Mouse (Mus musculus): ENCODE results near the gene Stoml2. TPM values are rescaled to one million over a fixed set of nuclear protein-coding genes. Genes with fewer than 3 reads are reported as not detected.

Stoml2 gene
- total RNA-seq, 2 experiments from 2014 or later: 101 to 114 TPM

- DNase-seq (ENCODE audit: low spot score in 2 of 2): peak; percentile 92 to 98
- intact Hi-C loops (cut with DNase I): no loop called here
Measured at GRCm38 (mm10) chr4:43040114-43040572, 8.6 kb upstream of the Stoml2 start.

GRCm38 (mm10) chr4:43039609-43040008 is 8.1 kb upstream of the Stoml2 start:
- no peak for DNase-seq (ENCODE audit: low spot score in 2 of 2)
- intact Hi-C loops (cut with DNase I): loop anchor here (10.0 kb wide), 1 partner anchor 525 kb away; the partner anchor contains the start of genes Creb3 and Tln1

- intact Hi-C loops (cut with DNase I): loop anchor here (10.0 kb wide), 1 partner anchor 526 kb away; the partner anchor contains the start of genes Creb3 and Tln1
Measured at GRCm38 (mm10) chr4:43038567-43039495, 7.3 kb upstream of the Stoml2 start.

GRCm38 (mm10) chr4:43037860-43038566 is 6.5 kb upstream of the Stoml2 start:
- DNase-seq (ENCODE audit: low spot score in 2 of 2): no peak
- intact Hi-C loops (cut with DNase I): loop anchor here (10.0 kb wide), 1 partner anchor 527 kb away; the partner anchor contains the start of genes Creb3 and Tln1

More at GRCm38 (mm10) chr4:43038567-43039495, 7.3 kb upstream of the Stoml2 start:
- DNase-seq (ENCODE audit: low spot score in 2 of 2): peak in 1 of 2 experiments; percentile 71

- intact Hi-C loops (cut with DNase I): loop anchor here (10.0 kb wide), 1 partner anchor 528 kb away; the partner anchor contains the start of genes Creb3 and Tln1
- no peak for DNase-seq (ENCODE audit: low spot score in 2 of 2)
Measured at GRCm38 (mm10) chr4:43036356-43036755, 4.8 kb upstream of the Stoml2 start.

GRCm38 (mm10) chr4:43035851-43036250 is 4.3 kb upstream of the Stoml2 start:
- DNase-seq (ENCODE audit: low spot score in 2 of 2): no peak
- intact Hi-C loops (cut with DNase I): loop anchor here (10.0 kb wide), 1 partner anchor 529 kb away; the partner anchor contains the start of genes Creb3 and Tln1

GRCm38 (mm10) chr4:43033481-43033880 is 2.0 kb upstream of the Stoml2 start:
- DNase-seq (ENCODE audit: low spot score in 2 of 2): no peak
- intact Hi-C loops (cut with DNase I): loop anchor here (10.0 kb wide), 1 partner anchor 531 kb away; the partner anchor contains the start of genes Creb3 and Tln1

- intact Hi-C loops (cut with DNase I): loop anchor here (10.0 kb wide), 1 partner anchor 532 kb away; the partner anchor contains the start of genes Creb3 and Tln1
- DNase-seq (ENCODE audit: low spot score in 2 of 2): no peak
Measured at GRCm38 (mm10) chr4:43032501-43032900, 991 bp upstream of the Stoml2 start.

- intact Hi-C loops (cut with DNase I): loop anchor here (10.0 kb wide), 1 partner anchor 534 kb away; the partner anchor contains the start of genes Creb3 and Tln1
- peak in 1 of 2 experiments; percentile 28 for DNase-seq (ENCODE audit: low spot score in 2 of 2)
Measured at GRCm38 (mm10) chr4:43030780-43031230, 705 bp downstream of the Stoml2 start.

GRCm38 (mm10) chr4:43030352-43030751 is 1.2 kb downstream of the Stoml2 start:
- no peak for DNase-seq (ENCODE audit: low spot score in 2 of 2)
- intact Hi-C loops (cut with DNase I): loop anchor here (10.0 kb wide), 1 partner anchor 534 kb away; the partner anchor contains the start of genes Creb3 and Tln1

- intact Hi-C loops (cut with DNase I): loop anchor here (10.0 kb wide), 1 partner anchor 535 kb away; the partner anchor contains the start of genes Creb3 and Tln1
- no peak for DNase-seq (ENCODE audit: low spot score in 2 of 2)
Measured at GRCm38 (mm10) chr4:43029749-43030148, 1.8 kb downstream of the Stoml2 start.

- intact Hi-C loops (cut with DNase I): no loop called here
- DNase-seq (ENCODE audit: low spot score in 2 of 2): no peak
Measured at GRCm38 (mm10) chr4:43029121-43029520, 2.4 kb downstream of the Stoml2 start.

- intact Hi-C loops (cut with DNase I): loop anchor here (2.0 kb wide), 1 partner anchor 15 kb away; the partner anchor contains the start of gene Fancg
- DNase-seq (ENCODE audit: low spot score in 2 of 2): peak; percentile 95 to 97
Measured at GRCm38 (mm10) chr4:43025084-43025960, 6.2 kb downstream of the Stoml2 start, which contains the start of gene Pigo. Pigo (minus strand) TSS chr4:43025819.

- no peak for DNase-seq (ENCODE audit: low spot score in 2 of 2)
- intact Hi-C loops (cut with DNase I): loop anchor here (2.0 kb wide), 1 partner anchor 14 kb away; the partner anchor contains the start of gene Fancg
Measured at GRCm38 (mm10) chr4:43024673-43025072, 6.8 kb downstream of the Stoml2 start.

GRCm38 (mm10) chr4:43021341-43021740 is 10.2 kb downstream of the Stoml2 start:
- intact Hi-C loops (cut with DNase I): no loop called here
- no peak for DNase-seq (ENCODE audit: low spot score in 2 of 2)

- no peak for DNase-seq (ENCODE audit: low spot score in 2 of 2)
- intact Hi-C loops (cut with DNase I): no loop called here
Measured at GRCm38 (mm10) chr4:43020876-43021275, 10.6 kb downstream of the Stoml2 start.

GRCm38 (mm10) chr4:43019641-43020465 is 11.7 kb downstream of the Stoml2 start:
- DNase-seq (ENCODE audit: low spot score in 2 of 2): no peak
- intact Hi-C loops (cut with DNase I): no loop called here

Measured in left cerebral cortex, postnatal 25 days (tissue).